In the genomic region with DNA sequence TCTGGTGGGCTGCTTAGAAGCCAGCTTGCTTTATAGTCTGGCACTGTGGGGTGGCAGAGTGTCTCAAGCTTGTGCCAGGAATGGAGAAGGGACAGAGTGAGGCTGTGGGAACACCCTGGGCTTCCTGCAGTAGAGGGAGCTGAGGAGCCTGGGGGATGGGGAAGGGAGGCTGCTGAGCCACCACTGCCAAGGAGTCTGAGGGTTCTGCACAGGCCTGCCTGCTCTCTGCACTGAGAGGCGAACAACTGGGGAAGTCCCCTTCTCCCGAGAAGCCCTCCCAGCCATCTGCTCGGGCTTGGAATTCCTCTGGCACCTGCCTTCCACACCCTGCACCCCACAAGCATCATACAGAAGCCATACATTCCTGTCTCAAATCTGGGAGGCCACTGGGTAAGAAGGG, we compare ENCODE assay signal across 38 mouse cellular contexts. TPM values are rescaled to one million over a fixed set of nuclear protein-coding genes. Genes with fewer than 3 reads are reported as not detected.
DNase-seq lines count a peak whose midpoint lies in the region; ATAC-seq and TF ChIP-seq lines count a peak whose summit lies in the region.
"Had no signal": no experiment of that assay in that cellular context is flagged by ENCODE, and none has a peak within 500 bp of the region (broad histone marks: within the 10 kb centered on the region; RNA-seq: fewer than 3 reads in every experiment).

No protein-coding gene starts in this region.

- H3K27ac ChIP-seq in forebrain, embryonic 16.5 days (ENCODE audit: low read length) = no peak overlapping the region
- H3K27ac ChIP-seq in forebrain, embryonic 11.5 days (ENCODE audit: low read depth, low read length) = no peak overlapping the region
- peak overlapping the region; percentile 10; the same call in 1 of the 2 replicates for H3K27ac ChIP-seq in lung, postnatal 0 days (ENCODE audit: low read length)
- H3K27ac ChIP-seq in limb, embryonic 10.5 days = 0 out of 2 replicates have a peak overlapping the region, but pooled peaks have one; percentile 14
- H3K27ac ChIP-seq: embryonic facial prominence, embryonic 12.5 days; forebrain, embryonic 12.5 days; hindbrain, embryonic 10.5 days; intestine, embryonic 15.5 days; layer of hippocampus, adult 2 months; left cerebral cortex, adult 2 months; limb, embryonic 15.5 days; liver, embryonic 13.5 days; midbrain, embryonic 12.5 days had no signal

- H3K9ac ChIP-seq in forebrain, embryonic 16.5 days (replicated peaks; ENCODE audit: low read depth, low read length) = no peak overlapping the region
- no peak overlapping the region for H3K9ac ChIP-seq in forebrain, embryonic 11.5 days (ENCODE audit: low read length)
- no peak overlapping the region for H3K9ac ChIP-seq in lung, postnatal 0 days (replicated peaks; ENCODE audit: low read depth)
- H3K9ac ChIP-seq: embryonic facial prominence, embryonic 12.5 days; forebrain, embryonic 12.5 days; intestine, embryonic 15.5 days; limb, embryonic 15.5 days; liver, embryonic 13.5 days; lung, embryonic 14.5 days; midbrain, embryonic 12.5 days had no signal

- no peak for DNase-seq in forebrain, embryonic 11.5 days (ENCODE audit: low spot score)
- no peak for DNase-seq in lung, postnatal 0 days (ENCODE audit: low spot score)
- no peak for DNase-seq in lung, adult 18-20 months
- DNase-seq in brain, adult 2 months (ENCODE audit: low read depth, low spot score) = peak; percentile 23
- no peak for DNase-seq in limb, embryonic 10.5 days (ENCODE audit: low spot score)
- no peak for DNase-seq in adrenal gland, adult 2 months
- DNase-seq: adrenal gland, postnatal 14 days; cerebellum, adult 8-10 months; cerebellum, postnatal 36 days; gastrocnemius, postnatal 10 days; heart, postnatal 14 days; kidney, adult 2 months; kidney, postnatal 36 days; liver, embryonic 13.5 days; lung, embryonic 14.5 days; lung, postnatal 36 days; right cerebral cortex, postnatal 4 days; thymus, adult 2 months; thymus, postnatal 36 days had no signal

- no peaks in the 10 kb centered on the region for H3K27me3 ChIP-seq in forebrain, embryonic 16.5 days (replicated peaks; ENCODE audit: control insufficient read depth, insufficient read depth, low read length)
- peaks cover 2% of the 10 kb centered on the region; the same call in 1 of the 2 replicates for H3K27me3 ChIP-seq in forebrain, embryonic 11.5 days (ENCODE audit: control insufficient read depth, insufficient read depth, low read length)
- H3K27me3 ChIP-seq in lung, postnatal 0 days (replicated peaks; ENCODE audit: insufficient read depth, low read length) = no peaks in the 10 kb centered on the region
- H3K27me3 ChIP-seq in limb, embryonic 10.5 days (ENCODE audit: low read depth, poor library complexity, severe bottlenecking) = peaks cover 73% of the 10 kb centered on the region
- H3K27me3 ChIP-seq: Patski had no signal

- no peaks in the 10 kb centered on the region for H3K36me3 ChIP-seq in forebrain, embryonic 16.5 days (ENCODE audit: control insufficient read depth, insufficient read depth)
- H3K36me3 ChIP-seq in forebrain, embryonic 11.5 days (ENCODE audit: control insufficient read depth, insufficient read depth, low read length) = no peaks in the 10 kb centered on the region
- no peaks in the 10 kb centered on the region for H3K36me3 ChIP-seq in lung, postnatal 0 days (ENCODE audit: insufficient read depth, low read length)
- no peaks in the 10 kb centered on the region for H3K36me3 ChIP-seq in limb, embryonic 10.5 days
- H3K36me3 ChIP-seq: embryonic facial prominence, embryonic 12.5 days; forebrain, embryonic 12.5 days; hindbrain, embryonic 10.5 days; intestine, embryonic 15.5 days; limb, embryonic 15.5 days; liver, embryonic 13.5 days; midbrain, embryonic 12.5 days had no signal

- no peak overlapping the region for H3K4me3 ChIP-seq in forebrain, embryonic 16.5 days (replicated peaks; ENCODE audit: low read length)
- no peak overlapping the region for H3K4me3 ChIP-seq in forebrain, embryonic 11.5 days (ENCODE audit: low read depth, low read length)
- no peak overlapping the region for H3K4me3 ChIP-seq in lung, postnatal 0 days (ENCODE audit: low read depth, low read length)
- H3K4me3 ChIP-seq in limb, embryonic 10.5 days = no peak overlapping the region
- H3K4me3 ChIP-seq: embryonic facial prominence, embryonic 12.5 days; erythroblast, embryonic 14.5 days; forebrain, embryonic 12.5 days; hindbrain, embryonic 10.5 days; intestine, embryonic 15.5 days; layer of hippocampus, adult 2 months; left cerebral cortex, adult 2 months; limb, embryonic 15.5 days; liver, embryonic 13.5 days; midbrain, embryonic 12.5 days had no signal

- H3K9me3 ChIP-seq in forebrain, embryonic 16.5 days (ENCODE audit: control insufficient read depth, low read length) = no peaks in the 10 kb centered on the region
- H3K9me3 ChIP-seq in forebrain, embryonic 11.5 days (ENCODE audit: control insufficient read depth, low read length) = no peaks in the 10 kb centered on the region
- no peaks in the 10 kb centered on the region for H3K9me3 ChIP-seq in lung, postnatal 0 days (ENCODE audit: low read length)
- no peaks in the 10 kb centered on the region for H3K9me3 ChIP-seq in limb, embryonic 10.5 days (replicated peaks)
- H3K9me3 ChIP-seq: embryonic facial prominence, embryonic 12.5 days; forebrain, embryonic 12.5 days; hindbrain, embryonic 10.5 days; intestine, embryonic 15.5 days; limb, embryonic 15.5 days; liver, embryonic 13.5 days; midbrain, embryonic 12.5 days had no signal

- peaks cover 8% of the 10 kb centered on the region for H3K4me1 ChIP-seq in forebrain, embryonic 16.5 days (replicated peaks; ENCODE audit: control insufficient read depth, insufficient read depth, low read length)
- H3K4me1 ChIP-seq in forebrain, embryonic 11.5 days (replicated peaks; ENCODE audit: control insufficient read depth, insufficient read depth, low read length) = peaks cover 10% of the 10 kb centered on the region; the same call in 1 of the 2 replicates
- H3K4me1 ChIP-seq in lung, postnatal 0 days (ENCODE audit: insufficient read depth, low read depth, low read length) = no peaks in the 10 kb centered on the region
- peaks cover 32% of the 10 kb centered on the region for H3K4me1 ChIP-seq in limb, embryonic 10.5 days
- H3K4me1 ChIP-seq: intestine, embryonic 15.5 days had no signal

- WGBS in forebrain, embryonic 16.5 days = 32% methylated on average over 3 of the region's 3 CpGs
- WGBS in forebrain, embryonic 11.5 days = 50% methylated on average over 3 of the region's 3 CpGs
- WGBS in lung, postnatal 0 days = 10% methylated on average over 2 of the region's 3 CpGs
- 13% methylated on average over 3 of the region's 3 CpGs for WGBS in limb, embryonic 10.5 days

- TF ChIP-seq EP300 in lung, postnatal 0 days (IDR thresholded peaks at IDR 0.05) = no peak

- H3K4me2 ChIP-seq in forebrain, embryonic 16.5 days (ENCODE audit: low read length) = no peak overlapping the region
- H3K4me2 ChIP-seq in forebrain, embryonic 11.5 days (ENCODE audit: low read depth, low read length, severe bottlenecking) = no peak overlapping the region
- no peak overlapping the region for H3K4me2 ChIP-seq in lung, postnatal 0 days (replicated peaks; ENCODE audit: low read depth, low read length)
- H3K4me2 ChIP-seq: embryonic facial prominence, embryonic 12.5 days; forebrain, embryonic 12.5 days; intestine, embryonic 15.5 days; limb, embryonic 15.5 days; liver, embryonic 13.5 days; lung, embryonic 14.5 days; midbrain, embryonic 12.5 days had no signal

- peak; percentile 31; the same call in 1 of the 2 replicates for ATAC-seq in forebrain, embryonic 16.5 days
- no peak for ATAC-seq in forebrain, embryonic 11.5 days (replicated peaks; ENCODE audit: low FRiP score)
- peak; percentile 3; the same call in 1 of the 2 replicates for ATAC-seq in lung, postnatal 0 days
- ATAC-seq: hindbrain, embryonic 16.5 days; intestine, embryonic 15.5 days; Patski had no signal

- TF ChIP-seq CTCF in lung, postnatal 0 days (IDR thresholded peaks at IDR 0.05) = peak; percentile 18; the same call in 1 of the 2 replicates

RNA-seq across cellular contexts. Expression of a gene that starts 13.8 kb away (rescaled TPM):
- 645 and 666 TPM in 2 replicates for polyA plus RNA-seq in forebrain, embryonic 16.5 days (2015; fragmentation: Nextera tagmentation; extraction: Ambion mirVana)
- polyA plus RNA-seq in forebrain, embryonic 11.5 days (2014; fragmentation: Nextera tagmentation; extraction: Ambion mirVana) = 577 and 597 TPM in 2 replicates
- polyA plus RNA-seq in lung, postnatal 0 days (2015; fragmentation: Nextera tagmentation; extraction: Ambion mirVana) = 630 and 647 TPM in 2 replicates
- 648 and 692 TPM in 2 replicates for polyA plus RNA-seq in limb, embryonic 10.5 days (2016; fragmentation: Nextera tagmentation; extraction: Ambion mirVana)
- 100 to 1,000 TPM; 436 to 451 TPM for total RNA-seq in adrenal gland, adult 2 months (2021)
- polyA plus RNA-seq in adrenal gland, adult 2 months (2012; rRNA removed) = 456 and 530 TPM in 2 replicates

RNA-seq across cellular contexts. Expression of a gene that starts 33.7 kb away (rescaled TPM):
- polyA plus RNA-seq in forebrain, embryonic 16.5 days (2015; fragmentation: Nextera tagmentation; extraction: Ambion mirVana) = 21.7 and 27.3 TPM in 2 replicates
- 36.6 and 41.0 TPM in 2 replicates for polyA plus RNA-seq in forebrain, embryonic 11.5 days (2014; fragmentation: Nextera tagmentation; extraction: Ambion mirVana)
- 32.9 and 34.8 TPM in 2 replicates for polyA plus RNA-seq in lung, postnatal 0 days (2015; fragmentation: Nextera tagmentation; extraction: Ambion mirVana)
- 35.1 and 40.2 TPM in 2 replicates for polyA plus RNA-seq in limb, embryonic 10.5 days (2016; fragmentation: Nextera tagmentation; extraction: Ambion mirVana)
- total RNA-seq in adrenal gland, adult 2 months (2021) = 10 to 100 TPM; 22.5 to 26.0 TPM
- 14.1 and 15.1 TPM in 2 replicates for polyA plus RNA-seq in adrenal gland, adult 2 months (2012; rRNA removed)

RNA-seq across cellular contexts. Expression of a gene that starts 39.6 kb away (rescaled TPM):
- polyA plus RNA-seq in forebrain, embryonic 16.5 days (2015; fragmentation: Nextera tagmentation; extraction: Ambion mirVana) = 87.6 and 95.9 TPM in 2 replicates
- polyA plus RNA-seq in forebrain, embryonic 11.5 days (2014; fragmentation: Nextera tagmentation; extraction: Ambion mirVana) = 94.3 and 103 TPM in 2 replicates
- polyA plus RNA-seq in lung, postnatal 0 days (2015; fragmentation: Nextera tagmentation; extraction: Ambion mirVana) = 60.0 and 74.0 TPM in 2 replicates
- polyA plus RNA-seq in limb, embryonic 10.5 days (2016; fragmentation: Nextera tagmentation; extraction: Ambion mirVana) = 123 and 131 TPM in 2 replicates
- 10 to 100 TPM; 47.5 to 61.8 TPM for total RNA-seq in adrenal gland, adult 2 months (2021)
- polyA plus RNA-seq in adrenal gland, adult 2 months (2012; rRNA removed) = 56.4 and 64.8 TPM in 2 replicates

RNA-seq across cellular contexts. Expression of a gene that starts 48.7 kb away (rescaled TPM):
- 0.35 and 0.73 TPM in 2 replicates for polyA plus RNA-seq in forebrain, embryonic 16.5 days (2015; fragmentation: Nextera tagmentation; extraction: Ambion mirVana)
- 4.9 and 5.9 TPM in 2 replicates for polyA plus RNA-seq in forebrain, embryonic 11.5 days (2014; fragmentation: Nextera tagmentation; extraction: Ambion mirVana)
- 12.6 and 18.9 TPM in 2 replicates for polyA plus RNA-seq in lung, postnatal 0 days (2015; fragmentation: Nextera tagmentation; extraction: Ambion mirVana)
- polyA plus RNA-seq in limb, embryonic 10.5 days (2016; fragmentation: Nextera tagmentation; extraction: Ambion mirVana) = 0.14 and 0.53 TPM in 2 replicates
- total RNA-seq in adrenal gland, adult 2 months (2021) = not detected
- not detected in 2 replicates for polyA plus RNA-seq in adrenal gland, adult 2 months (2012; rRNA removed)
- total RNA-seq: adrenal gland, postnatal 14 days; gastrocnemius, postnatal 10 days; heart, postnatal 14 days; layer of hippocampus, postnatal 14 days; left cerebral cortex, adult 2 months; left cerebral cortex, postnatal 36 days; megakaryocyte, adult 5-6 weeks; MEL had no signal
- polyA plus RNA-seq: heart, embryonic 14.5 days; intestine, embryonic 15.5 days; kidney, adult 2 months; kidney, embryonic 16.5 days; liver, embryonic 13.5 days; lung, embryonic 14.5 days; Patski; spleen, adult 2 months had no signal

RNA-seq across cellular contexts. Expression of a gene that starts 49.8 kb away (rescaled TPM):
- 181 and 201 TPM in 2 replicates for polyA plus RNA-seq in forebrain, embryonic 16.5 days (2015; fragmentation: Nextera tagmentation; extraction: Ambion mirVana)
- polyA plus RNA-seq in forebrain, embryonic 11.5 days (2014; fragmentation: Nextera tagmentation; extraction: Ambion mirVana) = 90.3 and 95.7 TPM in 2 replicates
- 151 and 168 TPM in 2 replicates for polyA plus RNA-seq in lung, postnatal 0 days (2015; fragmentation: Nextera tagmentation; extraction: Ambion mirVana)
- polyA plus RNA-seq in limb, embryonic 10.5 days (2016; fragmentation: Nextera tagmentation; extraction: Ambion mirVana) = 145 and 155 TPM in 2 replicates
- total RNA-seq in adrenal gland, adult 2 months (2021) = 10 to 100 TPM; 48.2 to 72.0 TPM
- polyA plus RNA-seq in adrenal gland, adult 2 months (2012; rRNA removed) = 80.0 and 95.2 TPM in 2 replicates

Comparison
In these comparisons a context has a peak if more than half of its experiments do, and no peak if none do; other contexts are left out.
1. H3K27ac ChIP-seq: peak in lung, postnatal 0 days (single experiment) and limb, embryonic 10.5 days (single experiment); none in forebrain, embryonic 16.5 days (single experiment) and forebrain, embryonic 11.5 days (single experiment).